Mouse (Mus musculus): ENCODE results near the gene Lap3.
A peak's percentile ranks its signal among the peaks of the same experiment; 100 is the strongest.

The Lap3 gene

GRCm38 (mm10) chr5:45493191-45494092, at the start of gene Lap3:
TSS of gene Lap3 (plus strand) at chr5:45493374.
- DNase-seq (ENCODE audit: low spot score): peak; percentile 99

DNA sequence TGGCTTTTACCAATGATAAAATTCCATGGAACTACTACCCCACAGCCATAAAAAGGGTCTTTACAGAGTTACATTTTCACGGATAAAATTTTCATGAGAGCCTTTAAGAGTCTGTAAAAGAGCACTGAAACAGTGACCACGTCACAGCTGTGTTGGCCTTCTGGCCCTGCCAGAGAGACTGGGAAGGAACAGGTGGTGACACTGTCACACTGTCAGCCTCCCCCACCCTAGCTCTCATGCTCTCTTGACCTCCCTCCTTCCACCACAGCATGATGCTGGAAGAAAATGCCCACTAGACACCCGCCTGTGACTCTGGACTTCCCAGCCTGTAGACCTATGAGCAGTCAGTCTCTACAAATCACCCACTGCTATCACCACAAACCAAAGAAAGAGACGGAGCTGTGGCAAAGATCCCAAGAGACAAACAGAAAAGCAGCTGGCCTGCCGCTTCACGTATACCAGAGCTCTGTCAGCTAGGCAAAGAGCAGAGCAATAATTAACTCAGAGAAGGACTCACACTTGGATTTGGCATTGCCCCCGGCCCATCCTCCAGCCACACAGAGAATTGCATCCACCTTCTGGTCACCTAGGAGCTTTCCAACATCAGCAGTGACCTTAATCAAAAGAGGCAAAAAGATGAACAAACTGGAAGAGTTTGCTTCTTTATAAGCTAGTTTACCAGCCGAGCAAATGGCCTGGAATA, 48.9 kb upstream of the Lap3 start:
- DNase-seq (ENCODE audit: low spot score): no peak

GRCm38 (mm10) chr5:45448676-45449075, 44.5 kb upstream of the Lap3 start:
- DNase-seq (ENCODE audit: low spot score): no peak

DNA sequence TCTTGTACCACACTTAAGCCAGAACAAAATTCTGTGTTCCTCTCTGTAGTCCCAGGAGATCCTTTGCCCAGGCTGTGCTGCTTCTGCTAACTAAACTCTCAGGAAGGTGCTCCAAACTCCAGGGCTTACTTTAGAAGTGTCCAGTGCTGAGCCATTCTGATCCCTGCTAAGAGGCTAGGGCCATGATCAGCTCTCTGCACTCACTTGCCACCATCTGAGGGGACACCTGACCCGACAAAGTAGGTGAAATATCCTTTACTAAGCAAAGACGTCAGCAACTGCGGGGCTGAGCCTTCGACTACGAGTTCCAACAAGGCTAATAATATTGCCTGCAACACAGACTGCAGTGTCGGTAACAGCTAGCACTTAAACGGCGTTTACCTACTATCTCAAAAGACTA, 44.0 kb upstream of the Lap3 start:
- no peak for DNase-seq (ENCODE audit: low spot score)

- DNase-seq (ENCODE audit: low spot score): peak; percentile 82
These were observed 43.1 kb upstream of the Lap3 start, which contains the start of gene Qdpr for GRCm38 (mm10) chr5:45449831-45450716. TSS of gene Qdpr (minus strand) at chr5:45450236.

DNA sequence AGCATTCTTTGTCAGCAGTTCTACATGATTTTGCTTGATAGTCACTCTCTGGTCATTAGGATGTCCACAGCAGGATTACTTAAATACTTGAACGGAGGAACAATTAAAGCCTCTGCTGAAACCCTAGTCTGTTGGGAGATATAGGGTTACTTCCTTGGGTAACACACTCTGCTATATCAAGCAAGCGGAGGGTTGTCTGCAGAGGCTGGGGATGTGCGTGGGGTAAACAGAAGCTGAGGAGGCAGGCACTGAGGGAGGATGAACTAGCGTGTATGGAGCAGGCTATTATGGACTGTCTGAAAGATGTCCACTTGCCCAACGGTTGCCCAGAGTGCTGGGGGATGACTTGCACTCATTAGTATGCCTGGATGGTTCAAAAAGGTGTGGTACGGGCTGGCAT, 39.7 kb upstream of the Lap3 start, which contains the start of gene Clrn2:
Gene Clrn2, plus strand, starts transcription at position 301 of the 400 bp plus-strand sequence.
- no peak for DNase-seq (ENCODE audit: low spot score)

- DNase-seq (ENCODE audit: low spot score): no peak
These were observed 38.7 kb upstream of the Lap3 start for GRCm38 (mm10) chr5:45454456-45454855.

DNA sequence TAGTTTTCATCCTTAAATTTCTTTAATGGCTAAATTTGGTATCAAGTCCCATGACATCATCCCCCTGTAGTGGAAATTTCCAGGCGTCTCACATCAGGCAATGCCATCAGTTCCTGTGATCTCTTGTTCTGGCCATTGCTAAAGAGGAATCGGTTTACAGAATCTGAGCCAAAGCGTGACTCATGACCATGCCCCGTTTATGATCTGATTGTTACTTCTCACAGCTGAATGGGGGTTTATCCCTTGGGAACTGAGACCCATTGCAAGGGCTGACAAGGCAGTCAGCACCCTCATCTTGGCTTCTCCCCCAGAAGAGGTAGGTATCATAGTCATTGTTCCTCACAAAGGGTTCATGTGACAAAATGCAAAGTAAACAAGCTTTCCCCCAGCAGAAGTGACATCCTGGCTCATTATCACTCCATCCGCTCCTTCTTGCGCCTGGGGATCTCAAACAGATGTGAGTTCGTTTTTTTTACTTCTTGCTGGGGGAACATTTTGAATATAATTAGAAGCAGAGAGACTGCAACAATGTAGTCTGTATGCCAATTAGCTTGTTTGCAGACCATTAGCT, 20.2 kb upstream of the Lap3 start:
- DNase-seq (ENCODE audit: low spot score): no peak

DNA sequence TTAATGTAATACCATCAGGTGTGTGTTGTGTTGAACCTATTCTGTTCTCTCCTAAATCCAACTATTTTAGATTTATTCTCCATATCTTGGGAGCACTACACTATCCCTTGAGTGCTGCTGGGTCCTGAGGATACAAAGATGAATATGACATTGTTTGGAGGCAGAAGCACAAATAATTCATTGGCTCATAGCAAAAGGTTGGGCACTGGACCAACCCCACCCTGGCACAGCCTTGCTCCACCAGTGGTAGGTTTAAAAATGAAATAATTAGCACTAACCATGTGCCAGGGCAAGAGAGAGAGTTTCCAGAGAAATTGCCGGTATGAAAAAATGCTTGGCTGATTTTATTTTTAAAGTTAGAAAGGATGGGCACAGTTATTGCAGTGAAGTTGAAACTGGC, 19.7 kb upstream of the Lap3 start:
- DNase-seq (ENCODE audit: low spot score): no peak

DNA sequence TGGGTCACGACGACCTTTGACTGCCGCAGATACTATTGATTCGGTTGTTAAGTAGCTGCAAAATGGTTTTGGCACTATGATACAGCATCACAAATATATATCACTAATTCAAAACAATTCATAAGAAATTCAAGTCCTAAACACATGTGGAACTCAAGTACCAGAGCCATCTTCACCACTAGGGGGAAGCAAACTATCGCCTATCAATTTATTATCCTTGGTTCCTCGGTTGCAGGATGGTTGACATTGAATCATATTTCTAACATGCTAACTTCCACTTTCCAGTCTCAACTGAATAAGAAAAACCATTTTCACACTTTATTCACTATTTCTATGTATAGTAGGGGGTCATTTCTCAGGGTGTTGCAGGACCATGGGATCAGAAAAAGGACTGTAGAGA, 19.0 kb upstream of the Lap3 start:
- DNase-seq (ENCODE audit: low spot score): peak; percentile 51

DNA sequence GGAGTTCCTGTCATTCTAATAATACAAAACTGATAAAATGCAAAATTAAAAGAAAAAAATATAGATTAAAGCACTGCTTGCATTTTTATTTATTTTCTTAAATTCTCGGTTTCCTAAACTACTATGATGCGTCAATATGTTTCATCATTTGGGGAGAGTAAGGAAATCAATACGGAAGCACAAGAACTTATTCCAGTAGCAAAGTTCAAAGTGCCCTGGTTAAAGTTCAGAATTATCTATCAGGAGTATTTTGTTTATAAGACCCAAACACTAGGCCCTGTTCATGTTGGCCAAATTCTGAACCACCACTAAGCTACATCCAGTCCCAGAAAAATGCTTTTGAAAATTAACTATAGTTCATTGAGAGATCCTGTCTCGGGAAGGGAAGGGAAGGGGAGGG, 18.4 kb upstream of the Lap3 start:
- DNase-seq (ENCODE audit: low spot score): no peak

DNA sequence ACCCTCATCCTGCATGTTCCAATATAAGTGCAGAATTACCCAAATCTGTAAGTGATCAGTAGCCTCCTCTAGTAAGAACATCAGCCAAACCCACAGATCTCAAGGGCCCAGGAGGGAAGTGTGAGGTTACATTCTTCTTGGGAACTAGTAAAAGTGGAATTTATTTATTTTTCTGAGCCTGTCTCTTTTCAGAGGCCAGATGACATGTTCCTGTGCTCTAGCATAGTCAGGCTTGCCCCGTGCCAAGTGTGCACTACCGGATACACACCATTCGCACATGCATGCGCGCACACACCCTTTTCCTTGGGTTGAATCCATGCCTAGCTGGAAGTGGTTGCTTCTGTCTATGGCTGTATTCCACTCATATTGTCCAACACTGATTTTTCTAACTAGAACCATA, 17.4 kb upstream of the Lap3 start:
- no peak for DNase-seq (ENCODE audit: low spot score)

DNA sequence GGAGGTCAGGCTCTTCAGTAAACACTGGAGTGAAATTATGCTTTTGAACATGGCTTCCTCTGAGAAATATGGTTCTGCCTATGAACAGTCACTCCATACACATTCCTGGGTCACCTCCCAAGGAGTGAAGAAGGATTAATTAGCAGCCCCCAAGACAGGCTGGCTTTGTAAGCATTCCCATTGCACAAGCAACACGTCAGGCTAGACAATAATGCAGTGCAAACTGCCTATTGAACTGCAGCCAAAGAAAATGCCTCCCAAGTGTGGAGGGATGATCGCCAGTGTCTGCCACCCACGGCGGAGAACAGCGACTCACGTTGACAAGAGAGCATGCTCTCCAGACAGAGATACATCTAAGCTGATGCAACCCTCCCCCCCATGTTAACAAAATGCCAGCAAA, 16.9 kb upstream of the Lap3 start:
- no peak for DNase-seq (ENCODE audit: low spot score)

GRCm38 (mm10) chr5:45477601-45478000, 15.6 kb upstream of the Lap3 start:
- no peak for DNase-seq (ENCODE audit: low spot score)

GRCm38 (mm10) chr5:45480066-45480465, 13.1 kb upstream of the Lap3 start:
- DNase-seq (ENCODE audit: low spot score): no peak

GRCm38 (mm10) chr5:45481125-45481524, 12.0 kb upstream of the Lap3 start:
- DNase-seq (ENCODE audit: low spot score): no peak

GRCm38 (mm10) chr5:45482607-45483006, 10.6 kb upstream of the Lap3 start:
- DNase-seq (ENCODE audit: low spot score): no peak

- DNase-seq (ENCODE audit: low spot score): no peak
These were observed 9.5 kb upstream of the Lap3 start for GRCm38 (mm10) chr5:45483654-45484053.

- DNase-seq (ENCODE audit: low spot score): no peak
These were observed 1.4 kb upstream of the Lap3 start for GRCm38 (mm10) chr5:45491776-45492175.

DNA sequence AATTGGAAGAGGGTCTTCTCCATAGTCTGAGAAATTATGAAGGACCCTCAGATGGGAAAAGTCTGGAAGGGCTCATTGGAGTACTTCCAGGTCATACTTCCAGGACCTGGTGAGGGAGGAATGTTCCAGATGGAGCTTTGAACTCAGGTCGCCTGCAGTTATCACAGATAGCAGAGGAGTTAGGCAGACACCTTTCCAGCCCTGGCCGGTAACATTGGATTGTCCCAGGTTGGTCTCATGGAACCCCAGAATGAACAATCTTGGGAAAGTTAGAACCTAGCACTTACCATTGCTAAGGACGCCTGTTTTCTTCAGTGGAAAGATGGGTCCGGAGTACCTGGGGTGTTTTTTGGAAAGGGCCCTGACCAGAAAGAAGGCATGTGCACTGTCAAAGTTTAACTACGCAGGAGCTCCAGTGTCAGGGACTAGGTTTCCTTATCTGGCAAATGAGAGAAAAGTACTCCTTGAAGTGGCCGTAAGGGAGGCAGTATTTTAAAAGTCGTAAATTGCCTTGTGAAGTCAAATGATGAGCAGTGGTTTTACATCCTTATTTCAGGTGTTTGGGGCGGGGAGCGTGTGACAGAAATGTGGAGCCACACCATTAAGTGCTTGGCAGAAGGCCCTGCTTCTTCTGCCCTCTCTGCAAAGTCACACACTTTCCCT, 1.1 kb downstream of the Lap3 start:
- no peak for DNase-seq (ENCODE audit: low spot score)

- DNase-seq (ENCODE audit: low spot score): no peak
These were observed 2.3 kb downstream of the Lap3 start for GRCm38 (mm10) chr5:45495429-45495975.

Data from ovary, postnatal 14 days (tissue).